Mouse (Mus musculus): ENCODE results near the gene Ei24. TPM values are rescaled to one million over a fixed set of nuclear protein-coding genes. Genes with fewer than 3 reads are reported as not detected.
A peak's percentile ranks its signal among the peaks of the same experiment; 100 is the strongest.

Ei24 gene
- total RNA-seq, 2 experiments from 2014 or later: 69.0 to 73.0 TPM

DNA sequence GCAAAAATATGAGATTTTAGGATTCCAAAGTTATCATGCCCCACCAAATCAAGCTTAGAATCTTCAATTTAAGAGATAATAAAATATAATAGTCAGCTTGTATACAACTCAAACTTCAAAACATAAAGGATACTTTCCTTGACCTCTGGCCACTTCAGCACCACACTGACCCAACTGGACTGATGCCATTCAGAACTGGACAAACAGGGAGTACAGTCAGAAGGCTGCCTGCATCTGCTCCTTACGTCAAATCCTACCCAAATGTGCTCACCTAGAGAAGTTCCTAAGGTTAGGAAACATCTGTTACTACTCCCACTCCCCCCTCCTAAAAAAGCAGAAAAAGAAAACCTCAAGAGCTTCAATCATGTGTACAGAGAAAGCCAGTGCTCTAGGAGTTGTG lies 1.6 kb downstream of the Ei24 start:
- intact Hi-C loops (cut with DNase I): no loop called here
- DNase-seq: no peak

DNA sequence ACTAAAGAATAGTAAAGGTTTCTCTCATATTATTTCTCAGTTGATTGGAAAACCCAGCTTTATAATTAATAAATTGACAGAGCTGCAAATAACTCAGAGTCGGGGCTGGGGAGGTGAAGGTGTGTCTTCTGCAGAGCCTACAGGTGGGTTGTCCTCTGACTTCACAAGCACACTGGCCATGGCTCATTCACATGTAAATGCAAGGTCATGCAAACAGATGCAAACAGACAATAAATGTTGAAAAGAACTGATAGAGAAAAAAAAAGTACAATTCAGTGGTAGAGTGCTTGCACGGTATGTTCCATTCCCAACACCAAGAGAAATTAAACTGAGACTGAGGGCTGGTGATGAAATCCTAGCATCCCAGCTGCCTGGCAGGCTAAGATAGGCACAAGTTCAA lies 2.7 kb downstream of the Ei24 start:
- DNase-seq: no peak
- intact Hi-C loops (cut with DNase I): loop anchor here (5.0 kb wide), 1 partner anchor 88 kb away; no protein-coding TSS in a partner anchor

DNA sequence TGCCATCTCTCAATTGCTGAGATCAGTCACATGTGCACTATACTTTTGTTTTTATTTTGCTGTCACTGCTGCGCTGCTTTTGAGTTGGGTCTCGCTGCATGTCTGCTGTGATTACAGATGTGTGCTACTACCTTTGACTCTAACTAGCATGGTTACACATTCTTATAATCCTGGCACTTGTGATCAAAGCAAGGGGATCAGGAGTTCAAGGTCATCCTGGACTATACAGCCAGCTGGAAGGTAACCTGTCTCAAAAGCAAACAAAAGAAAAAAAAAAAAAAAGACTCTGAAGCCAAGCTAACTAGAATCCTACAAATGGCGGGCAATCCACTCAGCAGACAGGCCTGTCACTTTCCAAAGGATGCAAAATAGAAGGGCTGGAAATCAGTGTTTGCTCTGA lies 5.0 kb downstream of the Ei24 start:
- intact Hi-C loops (cut with DNase I): loop anchor here (5.0 kb wide), 1 partner anchor 90 kb away; no protein-coding TSS in a partner anchor
- DNase-seq: no peak

DNA sequence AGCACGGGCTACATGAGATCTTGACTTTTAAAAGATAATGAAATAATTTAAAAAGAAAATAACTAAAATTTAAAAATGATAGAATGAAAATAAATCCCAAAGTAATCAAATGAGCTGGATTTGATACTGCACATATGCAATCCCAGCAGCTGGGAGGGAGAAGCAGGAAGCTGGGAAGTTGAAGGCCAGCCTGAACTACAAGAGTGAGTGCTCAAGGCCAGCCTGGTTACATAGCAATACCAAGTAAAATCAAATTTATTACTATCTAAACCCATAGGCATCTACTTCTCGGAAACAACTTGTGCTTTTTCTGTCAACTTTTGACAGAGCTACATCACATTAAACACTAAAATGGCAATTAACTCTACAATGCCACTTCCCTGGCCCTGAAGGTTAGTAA lies 13.3 kb downstream of the Ei24 start:
- intact Hi-C loops (cut with DNase I): no loop called here
- no peak for DNase-seq

DNA sequence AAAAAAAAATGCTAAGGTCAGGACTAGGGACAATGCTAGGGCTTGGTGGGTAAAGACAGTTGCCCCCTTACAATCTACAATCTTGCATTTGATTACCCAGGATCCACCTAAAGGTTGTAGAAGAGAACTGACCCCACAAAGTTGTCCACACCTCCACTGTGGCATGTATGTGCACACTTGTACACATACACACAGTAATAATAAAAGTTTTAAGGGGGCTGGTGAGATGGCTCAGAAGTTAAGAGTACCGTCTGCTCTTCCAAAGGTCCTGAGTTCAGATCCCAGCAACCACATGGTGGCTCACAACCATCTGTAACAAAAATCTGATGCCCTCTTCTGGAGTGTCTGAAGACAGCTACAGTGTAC lies 28.2 kb downstream of the Ei24 start:
- intact Hi-C loops (cut with DNase I): no loop called here
- DNase-seq: no peak

DNA sequence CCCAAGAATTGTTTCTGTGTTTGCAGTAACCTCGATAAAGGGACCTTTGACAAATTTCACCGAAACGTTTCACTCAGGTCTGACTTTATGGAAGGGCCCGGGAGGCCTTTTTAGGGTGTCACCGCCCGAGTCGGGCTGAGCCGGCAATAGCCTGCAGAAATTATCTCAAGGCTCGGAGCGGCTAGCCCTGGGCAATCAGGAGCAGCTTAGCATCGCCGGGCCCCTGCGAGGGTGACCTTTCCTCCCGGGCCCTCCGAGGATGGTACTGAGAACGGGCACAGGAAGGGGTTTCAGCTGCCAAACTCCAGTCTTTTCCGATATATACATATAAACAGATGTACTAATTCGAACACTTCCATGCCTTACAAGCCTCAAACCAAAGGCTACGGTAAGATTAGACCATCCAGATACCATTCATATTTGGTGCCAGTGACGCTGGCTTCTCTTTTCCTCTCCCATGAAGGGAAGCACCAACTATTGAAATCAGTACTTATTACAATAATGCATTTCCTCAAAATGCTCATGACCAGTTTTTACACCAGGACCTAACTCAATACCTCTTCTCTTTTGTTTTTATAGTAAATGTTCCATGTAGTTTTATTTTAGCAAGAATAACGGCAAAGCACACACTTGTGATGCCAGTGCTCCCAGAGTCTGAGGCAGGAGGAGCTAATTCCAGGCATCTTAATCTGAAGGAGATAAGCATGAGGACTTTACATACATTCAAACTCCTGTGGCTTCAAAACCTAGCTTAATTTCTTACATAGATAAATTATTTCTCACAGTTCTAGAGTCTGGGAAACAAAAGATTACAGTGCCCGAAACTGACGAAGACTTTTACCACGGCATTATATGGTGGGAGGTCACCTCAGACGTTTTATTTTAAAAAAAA lies 28.8 kb downstream of the Ei24 start:
- intact Hi-C loops (cut with DNase I): no loop called here
- DNase-seq: peak; percentile 14 to 43

DNA sequence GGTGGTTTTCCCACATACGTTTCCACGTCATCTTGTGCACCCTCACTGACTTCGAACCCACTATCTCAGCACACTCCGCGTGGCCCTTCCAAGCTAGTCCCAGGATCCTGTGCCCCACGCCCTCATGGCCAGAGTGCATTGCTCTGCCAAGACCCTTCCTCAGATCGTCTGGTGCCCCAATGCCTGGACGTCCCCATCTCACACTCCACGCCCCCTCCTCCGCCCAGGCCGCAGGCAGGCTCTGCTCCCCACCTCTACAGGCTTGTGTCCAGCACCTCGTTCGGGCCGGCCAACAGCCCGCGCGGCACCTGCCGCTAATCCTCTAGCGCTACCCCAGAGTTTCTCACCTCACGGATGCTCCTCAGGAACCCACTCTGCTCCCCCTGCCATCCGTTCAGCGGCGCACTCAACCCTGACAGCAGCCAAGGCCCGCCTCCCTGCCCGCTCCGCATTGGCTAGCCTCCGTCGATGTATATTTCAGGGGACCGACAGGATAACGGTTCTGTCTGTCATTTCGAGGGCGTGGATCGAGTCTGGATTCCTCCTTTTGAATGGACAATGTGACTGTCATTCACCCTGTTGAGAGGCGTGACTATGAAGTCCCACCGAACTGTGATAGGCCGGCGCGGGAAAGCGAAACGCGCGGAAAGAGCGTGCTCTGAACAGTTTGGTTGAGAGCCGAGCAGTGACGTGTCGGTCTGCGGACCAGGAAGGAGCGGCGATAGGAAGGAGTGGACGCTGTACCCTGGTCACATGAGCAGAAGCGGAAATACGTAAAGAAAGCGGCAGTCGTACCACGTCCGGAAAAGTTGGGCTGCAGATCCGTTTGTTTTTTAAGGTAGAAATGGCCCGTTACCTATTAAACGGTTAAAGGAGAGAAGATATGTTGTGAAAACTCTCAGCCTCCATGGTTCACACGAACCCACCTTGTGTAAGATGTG lies 29.7 kb downstream of the Ei24 start, which contains the start of gene Stt3a:
Stt3a (minus strand) TSS at position 477 of the 941 bp plus-strand sequence.
- intact Hi-C loops (cut with DNase I): no loop called here
- peak; percentile 97 to 99 for DNase-seq

DNA sequence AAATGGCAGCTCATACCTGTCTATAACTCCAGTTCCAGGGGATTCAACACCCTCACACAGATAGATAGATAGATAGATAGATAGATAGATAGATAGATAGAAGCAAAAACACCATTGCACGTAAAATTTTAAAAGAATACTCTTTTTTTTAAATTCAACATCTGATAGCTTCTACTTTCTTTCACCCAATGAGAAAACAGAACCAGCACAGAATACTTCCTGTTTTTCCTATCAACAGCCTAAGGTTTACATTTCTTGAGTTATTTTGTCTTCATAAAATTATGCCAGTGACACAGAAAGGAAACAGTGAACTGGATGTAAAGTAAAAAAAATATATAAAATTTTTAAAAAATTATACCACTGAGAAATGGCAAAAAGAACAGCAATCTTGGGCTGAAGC lies 32.8 kb downstream of the Ei24 start:
- intact Hi-C loops (cut with DNase I): no loop called here
- DNase-seq: no peak

Other genes starting within 250 kb of the Ei24 start
- gene Gm17689, start 214.8 kb downstream of the Ei24 start, total RNA-seq (2021): not detected
- not detected for gene A630095E13Rik, start 154.0 kb downstream of the Ei24 start, total RNA-seq (2021)
- gene Acrv1, start 104.2 kb downstream of the Ei24 start, total RNA-seq (2021): not detected
- gene Chek1, start 70.3 kb downstream of the Ei24 start, total RNA-seq (2021): under 1 TPM; 0.12 to 0.31 TPM
- gene Stt3a, start 29.7 kb downstream of the Ei24 start, total RNA-seq (2021): 10 to 100 TPM; 36.2 to 42.6 TPM
- gene Fez1, start 24.5 kb upstream of the Ei24 start, total RNA-seq (2021): 1 to 10 TPM; 2.8 to 3.6 TPM

Measured in gastrocnemius, postnatal 36 days (tissue).